Mouse (Mus musculus) myocyte (in vitro differentiated cells): ENCODE results near the gene Dtnb. TPM values are rescaled to one million over a fixed set of nuclear protein-coding genes. Genes with fewer than 3 reads are reported as not detected.

Experiments
- H3K27me3 ChIP-seq: one replicate; pipeline ENCODE4 v1.6.1; 2011; ENCODE audit not compliant: control insufficient read depth, insufficient read depth, insufficient read length
- H3K36me3 ChIP-seq: one replicate; pipeline ENCODE4 v1.6.1; 2011; ENCODE audit not compliant: control insufficient read depth, insufficient read depth
- H3K4me2 ChIP-seq: one replicate; pipeline ENCODE4 v1.6.1; 2011; ENCODE audit warnings: low read depth, control low read depth
- H3K4me3 ChIP-seq: one replicate; pipeline ENCODE4 v1.5.1; 2011; ENCODE audit warnings: mild to moderate bottlenecking, control low read depth, moderate library complexity
- H3K79me2 ChIP-seq: one replicate; pipeline ENCODE4 v1.6.1; 2011; ENCODE audit not compliant: control insufficient read depth, insufficient read depth
- H3ac ChIP-seq: one replicate; pipeline ENCODE4 v1.6.1; 2011; ENCODE audit not compliant: control insufficient read depth, insufficient read length
- CEBPB ChIP-seq: IDR thresholded peaks from 2 replicates; pipeline ENCODE4 v1.6.1; 2011; ENCODE audit warnings: mild to moderate bottlenecking, moderate library complexity; ENCODE audit not compliant: poor library complexity, insufficient read depth, severe bottlenecking
- E2F4 ChIP-seq: IDR thresholded peaks from one replicate; pipeline ENCODE4 v1.6.1; 2011; ENCODE audit warnings: mild to moderate bottlenecking, control low read depth, moderate library complexity; ENCODE audit not compliant: insufficient read depth
- MAX ChIP-seq: IDR thresholded peaks from one replicate; pipeline ENCODE4 v1.6.1; 2011; ENCODE audit warnings: low read depth, mild to moderate bottlenecking, control low read depth
- MYOD1 ChIP-seq, 3 experiments: IDR thresholded peaks; one replicate each; pipeline ENCODE4 v1.6.1; 2011; ENCODE audit warnings: control low read depth in 2 of 3, low read depth in 2 of 3, mild to moderate bottlenecking in 2 of 3, moderate library complexity in 1 of 3; ENCODE audit not compliant: insufficient read length in 2 of 3, control insufficient read depth in 1 of 3
- MYOG ChIP-seq, 3 experiments: IDR thresholded peaks; one replicate each; pipeline ENCODE4 v1.6.1; 2011; ENCODE audit warnings: control low read depth in 2 of 3, low read depth in 2 of 3, mild to moderate bottlenecking in 2 of 3; ENCODE audit not compliant: insufficient read length in 2 of 3, control insufficient read depth in 1 of 3, insufficient read depth in 1 of 3
- POLR2A ChIP-seq: IDR thresholded peaks from one replicate; pipeline ENCODE4 v1.6.1; 2011; ENCODE audit warnings: low read depth, mild to moderate bottlenecking, control low read depth, moderate library complexity; ENCODE audit not compliant: insufficient read length
- POLR2AphosphoS2 ChIP-seq: IDR thresholded peaks from one replicate; pipeline ENCODE4 v1.6.1; 2011; ENCODE audit warnings: low read depth, control low read depth; ENCODE audit not compliant: insufficient read length
- REST ChIP-seq: IDR thresholded peaks from one replicate; pipeline ENCODE4 v1.6.1; 2011; ENCODE audit warnings: mild to moderate bottlenecking, control low read depth, moderate library complexity; ENCODE audit not compliant: insufficient read depth, insufficient read length
- SRF ChIP-seq: IDR thresholded peaks from one replicate; pipeline ENCODE4 v1.6.1; 2011; ENCODE audit warnings: low read depth; ENCODE audit not compliant: control insufficient read depth, insufficient read length
- TCF12 ChIP-seq: IDR thresholded peaks from one replicate; pipeline ENCODE4 v1.6.1; 2011; ENCODE audit warnings: mild to moderate bottlenecking, control low read depth; ENCODE audit not compliant: poor library complexity, insufficient read depth, severe bottlenecking
- TCF3 ChIP-seq: IDR thresholded peaks from one replicate; pipeline ENCODE4 v1.6.1; 2011; ENCODE audit warnings: low read depth, control low read depth; ENCODE audit not compliant: insufficient read length
- USF1 ChIP-seq: IDR thresholded peaks from one replicate; pipeline ENCODE4 v1.6.1; 2011; ENCODE audit warnings: low read depth, mild to moderate bottlenecking, control low read depth, moderate library complexity
- polyA plus RNA-seq: library from polyadenylated mRNA; unstranded; fragments of >200 nt; fragmentation: generic; extraction: Trizol; gene quantifications from one replicate; pipeline ENCODE4 v1.2.1, GENCODE M21; 2012; ENCODE audit warnings: missing spikeins

The Dtnb gene
- polyA plus RNA-seq, 1 experiment = 5.5 TPM

DNA sequence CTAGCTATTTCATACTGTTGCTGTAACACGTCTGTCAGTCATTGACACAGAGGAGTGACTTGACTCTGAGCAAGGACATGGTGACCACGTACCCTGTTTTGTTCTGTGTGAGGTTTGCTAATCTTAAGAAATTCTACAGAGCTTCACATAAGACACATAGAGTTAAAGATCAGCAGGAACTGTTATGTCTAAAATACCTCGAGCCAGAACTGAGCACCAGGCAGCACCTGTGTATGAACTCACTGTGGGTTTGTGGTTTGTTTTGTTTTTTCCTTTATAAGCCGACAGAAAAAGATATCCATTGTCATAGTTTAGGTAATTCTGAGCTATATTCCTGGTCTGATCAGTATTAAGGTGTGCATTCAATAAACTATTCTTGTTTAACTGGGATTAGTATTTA is 24.7 kb upstream of the Dtnb start:
- Histone ChIP-seq H3K36me3 (no peaks in the 10 kb centered on the region), H3K4me2 (no peak overlapping the region), H3K79me2 (no peaks in the 10 kb centered on the region), H3K27me3 (no peaks in the 10 kb centered on the region), H3ac (no peak overlapping the region), H3K4me3 (no peak overlapping the region)
- TF ChIP-seq CEBPB (no peak), MAX (no peak), USF1 (no peak), MYOG (IDR thresholded peaks at IDR 0.05; ENCODE audit: control insufficient read depth in 1 of 3, insufficient read depth in 1 of 3, insufficient read length in 2 of 3, low read depth in 2 of 3) (no peak), TCF3 (no peak), TCF12 (no peak), E2F4 (no peak), REST (no peak), SRF (no peak), POLR2A (no peak), POLR2AphosphoS2 (no peak), MYOD1 (IDR thresholded peaks at IDR 0.05; ENCODE audit: control insufficient read depth in 1 of 3, insufficient read length in 2 of 3, low read depth in 2 of 3) (no peak)

DNA sequence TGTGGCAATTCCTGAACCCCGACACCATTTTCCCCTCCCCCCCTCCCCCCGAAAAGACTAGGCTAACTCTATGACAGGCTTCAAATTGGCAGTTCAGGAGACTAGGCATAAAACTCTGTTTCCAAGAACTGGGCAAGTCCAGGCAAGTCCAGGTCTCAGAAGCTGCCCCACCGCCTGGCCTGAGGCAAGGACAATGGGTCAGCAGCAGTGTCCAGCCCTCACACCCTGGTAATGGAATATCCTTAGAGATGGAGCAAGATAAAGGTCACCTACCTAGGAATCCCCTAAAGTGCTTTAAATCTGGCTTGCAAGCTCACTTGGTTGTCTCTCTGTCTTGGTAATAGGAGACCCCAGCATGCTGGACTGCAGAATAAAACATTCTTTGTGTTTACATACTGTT is 24.3 kb upstream of the Dtnb start:
- H3K4me3 ChIP-seq = no peak overlapping the region
- no peaks in the 10 kb centered on the region for H3K27me3 ChIP-seq
- no peaks in the 10 kb centered on the region for H3K79me2 ChIP-seq
- H3K36me3 ChIP-seq = no peaks in the 10 kb centered on the region
- no peak overlapping the region for H3ac ChIP-seq
- no peak for TF ChIP-seq MYOD1 (IDR thresholded peaks at IDR 0.05; ENCODE audit: control insufficient read depth in 1 of 3, insufficient read length in 2 of 3, low read depth in 2 of 3)
- no peak for TF ChIP-seq POLR2A
- no peak for TF ChIP-seq SRF
- no peak for TF ChIP-seq REST
- no peak overlapping the region for H3K4me2 ChIP-seq

DNA sequence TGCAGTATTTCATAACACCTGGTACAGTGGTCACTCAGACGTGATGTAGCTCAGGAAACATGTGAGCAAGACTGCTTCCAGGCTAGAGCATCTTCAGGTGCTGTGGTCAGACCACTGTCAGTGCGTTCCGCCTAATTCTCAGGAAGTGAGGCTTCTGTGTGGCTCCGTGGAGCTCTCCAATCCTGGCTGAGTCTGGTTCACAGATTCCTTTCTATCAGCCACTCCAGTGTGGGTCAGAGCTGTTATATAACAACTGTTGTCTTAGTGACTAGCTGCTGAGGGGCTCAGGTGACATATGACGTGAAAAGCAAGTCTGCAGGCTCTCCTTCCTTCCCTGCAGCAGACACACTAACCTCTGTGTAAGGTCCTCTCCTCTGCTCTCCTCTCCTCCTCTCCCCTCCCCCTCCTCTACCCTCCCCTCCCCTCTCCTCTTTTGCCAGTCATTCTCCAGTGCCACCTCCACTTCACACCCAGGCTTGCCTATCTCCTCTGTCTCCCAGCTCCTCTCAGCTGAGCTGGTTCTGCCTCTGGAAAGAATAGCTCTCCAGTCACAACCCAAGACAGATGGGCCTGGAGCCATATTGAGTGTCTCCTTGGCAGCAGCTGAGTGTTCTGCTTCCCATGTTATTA is 23.5 kb upstream of the Dtnb start:
- TF ChIP-seq MYOG (IDR thresholded peaks at IDR 0.05; ENCODE audit: control insufficient read depth in 1 of 3, insufficient read depth in 1 of 3, insufficient read length in 2 of 3, low read depth in 2 of 3) = no peak
- no peak for TF ChIP-seq TCF12
- TF ChIP-seq TCF3 = no peak
- no peak for TF ChIP-seq REST
- no peak for TF ChIP-seq CEBPB
- TF ChIP-seq MYOD1 (IDR thresholded peaks at IDR 0.05; ENCODE audit: control insufficient read depth in 1 of 3, insufficient read length in 2 of 3, low read depth in 2 of 3) = no peak
- TF ChIP-seq SRF = no peak
- no peak for TF ChIP-seq POLR2A
- no peak for TF ChIP-seq E2F4
- TF ChIP-seq USF1 = no peak
- TF ChIP-seq POLR2AphosphoS2 = no peak
- TF ChIP-seq MAX = no peak
- Histone ChIP-seq H3K79me2 (no peaks in the 10 kb centered on the region), H3K36me3 (no peaks in the 10 kb centered on the region), H3ac (no peak overlapping the region), H3K27me3 (no peaks in the 10 kb centered on the region), H3K4me3 (no peak overlapping the region), H3K4me2 (no peak overlapping the region)

DNA sequence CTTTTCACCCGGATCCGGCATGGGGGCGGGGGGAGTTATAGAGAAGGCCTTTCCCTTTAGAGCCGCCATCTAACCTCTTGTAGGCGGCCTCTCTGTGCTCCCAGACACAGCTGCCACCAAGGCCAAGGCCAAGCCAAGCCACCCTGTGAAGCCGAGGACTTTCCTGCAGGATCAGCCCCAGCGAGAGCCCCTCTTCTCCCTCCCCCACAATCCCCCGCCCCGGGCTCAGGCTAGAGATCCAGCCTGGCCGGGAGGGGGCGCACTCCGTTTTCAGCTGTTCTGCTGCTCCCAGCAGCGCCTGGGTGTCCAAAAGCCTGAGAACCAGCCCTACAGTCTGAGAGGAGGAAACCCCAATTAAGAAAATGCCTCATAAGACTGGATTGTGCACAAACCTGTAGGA is 21.9 kb upstream of the Dtnb start:
- TF ChIP-seq USF1 = no peak
- TF ChIP-seq CEBPB = no peak
- TF ChIP-seq MAX = no peak
- no peak for TF ChIP-seq E2F4
- TF ChIP-seq MYOG (IDR thresholded peaks at IDR 0.05; ENCODE audit: control insufficient read depth in 1 of 3, insufficient read depth in 1 of 3, insufficient read length in 2 of 3, low read depth in 2 of 3) = no peak
- no peak for TF ChIP-seq POLR2AphosphoS2
- TF ChIP-seq MYOD1 (IDR thresholded peaks at IDR 0.05; ENCODE audit: control insufficient read depth in 1 of 3, insufficient read length in 2 of 3, low read depth in 2 of 3) = no peak
- TF ChIP-seq REST = no peak
- no peak for TF ChIP-seq SRF
- no peak for TF ChIP-seq TCF12
- no peak for TF ChIP-seq POLR2A
- TF ChIP-seq TCF3 = no peak
- Histone ChIP-seq H3K79me2 (no peaks in the 10 kb centered on the region), H3K27me3 (no peaks in the 10 kb centered on the region), H3ac (no peak overlapping the region), H3K4me3 (no peak overlapping the region), H3K36me3 (no peaks in the 10 kb centered on the region), H3K4me2 (no peak overlapping the region)
